Mouse (Mus musculus): ENCODE results near the gene 4921524J17Rik. TPM values are rescaled to one million over a fixed set of nuclear protein-coding genes. Genes with fewer than 3 reads are reported as not detected.

The 4921524J17Rik gene
- polyA plus RNA-seq, 1 experiment from 2014 or later = 21.4 TPM

DNA sequence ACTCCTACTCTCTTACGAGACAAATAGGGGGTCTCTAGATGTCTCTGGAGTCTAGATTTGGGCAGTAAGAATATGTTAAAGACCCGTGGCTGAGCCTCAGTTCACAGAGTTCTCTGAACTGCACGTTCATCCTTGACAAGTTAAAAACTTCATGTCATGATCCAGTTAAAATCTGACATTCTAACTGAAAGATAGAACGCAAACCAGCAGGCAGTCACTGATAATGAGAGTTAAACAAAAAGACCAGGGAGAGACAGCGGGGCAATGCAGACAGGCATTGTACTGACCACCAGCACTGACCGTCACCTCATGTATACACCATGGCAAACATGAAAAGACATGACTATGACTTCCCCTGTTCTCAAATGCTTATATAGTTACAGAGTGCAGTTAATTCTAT is 69.2 kb downstream of the 4921524J17Rik start:
- ATAC-seq (ENCODE audit: low read depth) = 0 out of 2 replicates have a peak, but pooled peaks have one; percentile 40
- H3K27ac ChIP-seq = peak overlapping the region; percentile 16
- H3K9me3 ChIP-seq (replicated peaks) = no peaks in the 10 kb centered on the region
- no peaks in the 10 kb centered on the region for H3K27me3 ChIP-seq
- peaks cover 29% of the 10 kb centered on the region for H3K36me3 ChIP-seq
- DNase-seq = no peak
- no peak overlapping the region for H3K4me2 ChIP-seq
- peaks cover 54% of the 10 kb centered on the region for H3K4me1 ChIP-seq (replicated peaks)
- no peak overlapping the region for H3K9ac ChIP-seq
- no peak overlapping the region for H3K4me3 ChIP-seq (replicated peaks)
- WGBS (ENCODE audit: insufficient replicate concordance) = 37% methylated on average over 6 of the region's 6 CpGs

DNA sequence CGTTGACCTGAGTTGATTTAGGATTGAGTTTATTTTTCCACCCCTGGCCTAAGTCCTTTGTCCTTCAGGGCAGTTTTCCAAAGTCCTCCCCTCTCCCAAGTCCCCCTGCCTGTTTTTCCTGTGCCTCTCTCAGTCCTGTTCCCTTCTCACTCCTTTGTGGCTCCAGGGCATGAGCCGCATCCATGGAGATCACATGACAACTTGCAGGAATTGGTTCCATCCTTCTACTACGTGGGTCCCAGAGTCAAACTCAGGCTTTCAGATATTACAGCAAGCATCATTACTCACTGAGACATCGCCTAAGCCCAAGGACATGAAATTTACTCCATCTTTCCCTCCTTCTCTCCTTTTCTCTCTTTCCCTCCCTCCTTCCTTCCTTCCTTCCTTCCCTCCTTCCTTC is 70.4 kb downstream of the 4921524J17Rik start:
- H3K9ac ChIP-seq = no peak overlapping the region
- 78% methylated on average over 4 of the region's 4 CpGs for WGBS (ENCODE audit: insufficient replicate concordance)
- H3K4me1 ChIP-seq (replicated peaks) = peaks cover 49% of the 10 kb centered on the region
- H3K27me3 ChIP-seq = no peaks in the 10 kb centered on the region
- no peak overlapping the region for H3K4me2 ChIP-seq
- H3K36me3 ChIP-seq = peaks cover 38% of the 10 kb centered on the region
- no peak for DNase-seq
- no peak overlapping the region for H3K27ac ChIP-seq
- H3K9me3 ChIP-seq (replicated peaks) = no peaks in the 10 kb centered on the region
- no peak for ATAC-seq (ENCODE audit: low read depth)
- no peak overlapping the region for H3K4me3 ChIP-seq (replicated peaks)

Other genes with a start within 250 kb of the 4921524J17Rik start
- not detected in 2 replicates for gene Olfr371, start 206.8 kb downstream of the 4921524J17Rik start, polyA plus RNA-seq (2015; fragmentation: Nextera tagmentation; extraction: Ambion mirVana)
- 113 and 120 TPM in 2 replicates for gene Orc6, start 133.2 kb downstream of the 4921524J17Rik start, polyA plus RNA-seq (2015; fragmentation: Nextera tagmentation; extraction: Ambion mirVana)
- 110 and 138 TPM in 2 replicates for gene Vps35, start 133.0 kb downstream of the 4921524J17Rik start, polyA plus RNA-seq (2015; fragmentation: Nextera tagmentation; extraction: Ambion mirVana)
- gene Mylk3, start 46.5 kb downstream of the 4921524J17Rik start, polyA plus RNA-seq (2015; fragmentation: Nextera tagmentation; extraction: Ambion mirVana) = 44.7 and 45.8 TPM in 2 replicates
- 13.5 and 17.8 TPM in 2 replicates for gene Gpt2, start 59.7 kb upstream of the 4921524J17Rik start, polyA plus RNA-seq (2015; fragmentation: Nextera tagmentation; extraction: Ambion mirVana)
- 103 and 123 TPM in 2 replicates for gene Dnaja2, start 122.5 kb upstream of the 4921524J17Rik start, polyA plus RNA-seq (2015; fragmentation: Nextera tagmentation; extraction: Ambion mirVana)

Measured in liver, embryonic 13.5 days (tissue).